Mouse (Mus musculus) megakaryocyte progenitor cell, adult 5-6 weeks (primary cell): ENCODE measurements around the gene Vmn1r83. TPM values are rescaled to one million over a fixed set of nuclear protein-coding genes. Genes with fewer than 3 reads are reported as not detected.

Experiments used
- ATAC-seq: replicated peaks from 2 replicates; pipeline ENCODE4 v1.8.0; 2016; ENCODE audit warnings: mild to moderate bottlenecking, moderate TSS enrichment, inconsistent platforms; ENCODE audit not compliant: poor library complexity
- total RNA-seq, 2 experiments: library from RNA; stranded (forward) in 1 of 2; stranded (reverse) in 1 of 2; fragments of 157-497, 149-512 nt in 1 of 2; fragments of 200-1000 nt in 1 of 2; gene quantifications; 2 replicates each; pipeline versions ENCODE4 v1.2.3 to v1.2.4; 2015 to 2017

Gene Vmn1r83
- total RNA-seq (2015) (not detected in 2 replicates), total RNA-seq (2017) (not detected in 2 replicates)

- no peak for ATAC-seq
Observed at GRCm38 (mm10) chr7:12329381-12329780, at the start of gene Vmn1r83. Vmn1r83 (minus strand) TSS chr7:12329481.

- ATAC-seq: no peak
Observed at GRCm38 (mm10) chr7:12369173-12369572, 39.9 kb upstream of the Vmn1r83 start, which contains the start of gene Vmn1r84. Vmn1r84 (minus strand) TSS chr7:12369273.

GRCm38 (mm10) chr7:12300130-12300529 is 29.2 kb downstream of the Vmn1r83 start, which contains the start of gene Vmn1r82:
Vmn1r82 (plus strand) TSS chr7:12300430.
- no peak for ATAC-seq

Other genes starting within 250 kb of the Vmn1r83 start
- not detected in 2 replicates for gene Vmn1r78, start 179.2 kb downstream of the Vmn1r83 start, total RNA-seq (2015)
- gene Vmn1r78, start 179.2 kb downstream of the Vmn1r83 start, total RNA-seq (2017): not detected in 2 replicates
- gene Vmn1r79, start 158.2 kb downstream of the Vmn1r83 start, total RNA-seq (2015): not detected in 2 replicates
- gene Vmn1r79, start 158.2 kb downstream of the Vmn1r83 start, total RNA-seq (2017): not detected in 2 replicates
- not detected in 2 replicates for gene Vmn1r80, start 140.2 kb downstream of the Vmn1r83 start, total RNA-seq (2015)
- not detected in 2 replicates for gene Vmn1r80, start 140.2 kb downstream of the Vmn1r83 start, total RNA-seq (2017)
- gene Vmn1r81, start 61.2 kb downstream of the Vmn1r83 start, total RNA-seq (2015): 0.02 TPM in 1 of 2 replicates, not detected in the other
- gene Vmn1r81, start 61.2 kb downstream of the Vmn1r83 start, total RNA-seq (2017): not detected in 2 replicates
- gene Vmn1r82, start 29.1 kb downstream of the Vmn1r83 start, total RNA-seq (2015): not detected in 2 replicates
- not detected in 2 replicates for gene Vmn1r82, start 29.1 kb downstream of the Vmn1r83 start, total RNA-seq (2017)
- gene Vmn1r84, start 39.8 kb upstream of the Vmn1r83 start, total RNA-seq (2015): not detected in 2 replicates
- gene Vmn1r84, start 39.8 kb upstream of the Vmn1r83 start, total RNA-seq (2017): not detected in 2 replicates
- 0.44 and 0.57 TPM in 2 replicates for gene Zfp551, start 93.3 kb upstream of the Vmn1r83 start, total RNA-seq (2015)
- 1.9 and 2.0 TPM in 2 replicates for gene Zfp551, start 93.3 kb upstream of the Vmn1r83 start, total RNA-seq (2017)
- gene Zfp606, start 148.8 kb upstream of the Vmn1r83 start, total RNA-seq (2015): 11.2 and 12.3 TPM in 2 replicates
- 9.4 and 11.7 TPM in 2 replicates for gene Zfp606, start 148.8 kb upstream of the Vmn1r83 start, total RNA-seq (2017)
- not detected in 2 replicates for gene 2900092C05Rik, start 183.0 kb upstream of the Vmn1r83 start, total RNA-seq (2015)
- gene 2900092C05Rik, start 183.0 kb upstream of the Vmn1r83 start, total RNA-seq (2017): not detected in 2 replicates